Mouse (Mus musculus): Measurements from ENCODE around the gene Rpl10a. TPM values are rescaled to one million over a fixed set of nuclear protein-coding genes. Genes with fewer than 3 reads are reported as not detected.
A peak's percentile ranks its signal among the peaks of the same experiment; 100 is the strongest.
"Not testable (repeated sequence)": the region's sequence is repeated elsewhere in the genome, so short reads cannot be mapped to it uniquely, and the experiment has no call there.

Gene Rpl10a
- total RNA-seq, 2 experiments from 2014 or later: 342 TPM

- no peak for DNase-seq
Measured at GRCm38 (mm10) chr17:28331241-28332112, 3.2 kb downstream of the Rpl10a start.

- no peak for DNase-seq
Measured at GRCm38 (mm10) chr17:28332113-28332914, 4.0 kb downstream of the Rpl10a start.

GRCm38 (mm10) chr17:28332915-28333546, 4.8 kb downstream of the Rpl10a start:
- no peak for DNase-seq

GRCm38 (mm10) chr17:28335267-28335666, 7.0 kb downstream of the Rpl10a start:
- DNase-seq: no peak

GRCm38 (mm10) chr17:28337547-28337946, 9.3 kb downstream of the Rpl10a start:
- DNase-seq: no peak

- DNase-seq: no peak
Measured at GRCm38 (mm10) chr17:28340578-28340977, 12.3 kb downstream of the Rpl10a start.

GRCm38 (mm10) chr17:28341091-28341490, 12.8 kb downstream of the Rpl10a start:
- DNase-seq: peak; percentile 63 to 72

GRCm38 (mm10) chr17:28344050-28344607, 15.9 kb downstream of the Rpl10a start:
- no peak for DNase-seq

GRCm38 (mm10) chr17:28344670-28345069, 16.4 kb downstream of the Rpl10a start:
- DNase-seq: no peak

- DNase-seq: no peak
Measured at GRCm38 (mm10) chr17:28345271-28345721, 17.0 kb downstream of the Rpl10a start.

GRCm38 (mm10) chr17:28345882-28346281, 17.6 kb downstream of the Rpl10a start:
- no peak for DNase-seq

- no peak for DNase-seq
Measured at GRCm38 (mm10) chr17:28347327-28347726, 19.1 kb downstream of the Rpl10a start.

- no peak for DNase-seq
Measured at GRCm38 (mm10) chr17:28348211-28348610, 19.9 kb downstream of the Rpl10a start.

- no peak for DNase-seq
Measured at GRCm38 (mm10) chr17:28349264-28349880, 21.1 kb downstream of the Rpl10a start.

GRCm38 (mm10) chr17:28349901-28350465, 21.7 kb downstream of the Rpl10a start:
- DNase-seq: no peak

GRCm38 (mm10) chr17:28350466-28351352, 22.4 kb downstream of the Rpl10a start, which contains the start of gene Tead3:
Tead3 (minus strand) TSS chr17:28350817.
- DNase-seq: no peak

GRCm38 (mm10) chr17:28351353-28351890, 23.2 kb downstream of the Rpl10a start:
- DNase-seq: no peak

GRCm38 (mm10) chr17:28352018-28352417, 23.7 kb downstream of the Rpl10a start:
- no peak for DNase-seq

- no peak for DNase-seq
Measured at GRCm38 (mm10) chr17:28355871-28356270, 27.6 kb downstream of the Rpl10a start.

- not testable (repeated sequence) for DNase-seq
Measured at GRCm38 (mm10) chr17:28358576-28359261, 30.4 kb downstream of the Rpl10a start.

All from layer of hippocampus, postnatal 36 days (tissue).